Mouse (Mus musculus) left cerebral cortex, adult 18-20 months (tissue): Measurements from ENCODE around the gene Myo16. TPM values are rescaled to one million over a fixed set of nuclear protein-coding genes. Genes with fewer than 3 reads are reported as not detected.

Experiments used
- DNase-seq, 2 experiments: peaks; one replicate each; pipeline ENCODE4 v3.0.0; 2021 to 2022; ENCODE audit warnings: low spot score in 2 of 2, mixed read lengths in 1 of 2
- long read RNA-seq, 2 experiments: library from polyadenylated mRNA; stranded (forward); transcript quantifications; one replicate each; pipeline ENCODE4 v2.0.0; 2021
- total RNA-seq, 2 experiments: library from RNA; stranded (reverse); gene quantifications; 2 replicates each; pipeline ENCODE4 v1.2.3; 2021

The Myo16 gene
- total RNA-seq = 10 to 100 TPM; 29.1 to 32.4 TPM
- long read RNA-seq, experiment 1, partial matches to known transcripts = 2 of 2 reads
- long read RNA-seq, experiment 1, other reads (novel, unspliced or antisense) = 0 of 2 reads
- long read RNA-seq, experiment 2, partial matches to known transcripts = 0 of 2 reads
- long read RNA-seq, experiment 2, other reads (novel, unspliced or antisense) = 2 of 2 reads

DNA sequence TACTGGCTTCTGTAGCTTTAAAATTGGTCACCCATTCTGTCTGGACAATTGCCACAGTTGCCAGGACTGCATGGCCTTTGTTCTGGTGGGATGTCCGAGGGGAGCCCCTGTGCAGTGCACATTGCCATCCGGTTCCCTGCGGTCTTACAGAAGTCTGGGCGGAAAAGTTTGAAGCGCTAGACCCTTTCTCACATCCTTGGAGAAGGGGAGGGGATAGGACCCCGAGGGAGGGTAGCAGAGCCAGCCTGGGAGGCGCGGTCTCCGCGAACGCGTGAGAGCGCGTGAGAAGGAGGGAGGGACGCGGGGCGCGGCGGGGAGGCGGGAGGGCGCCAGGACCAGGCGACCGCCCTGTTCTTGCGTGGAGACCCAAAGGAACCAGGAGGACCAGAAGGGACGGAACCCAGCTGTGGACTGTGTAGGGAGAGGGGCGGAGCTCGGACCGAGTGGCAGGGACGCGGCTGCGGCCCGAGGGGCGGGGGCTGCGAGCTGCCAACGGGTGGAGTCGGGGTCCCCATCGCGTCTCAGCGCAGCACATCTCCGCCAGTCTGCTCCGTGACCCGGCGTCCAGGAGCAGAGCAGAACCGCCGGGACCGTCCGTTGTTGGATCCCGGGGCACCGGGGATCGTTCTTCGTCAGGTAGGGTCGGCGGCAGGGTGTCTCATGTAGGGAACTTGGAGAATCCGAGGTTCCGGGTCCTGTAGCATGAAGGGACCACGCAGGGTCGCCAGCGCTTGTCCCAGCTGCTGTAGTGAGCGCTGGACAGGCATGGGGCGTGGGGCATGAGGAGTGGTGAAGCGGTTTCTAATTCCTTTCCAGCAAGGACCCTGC lies at the start of gene Myo16:
TSS of gene Myo16 (plus strand) at position 301 of the 828 bp plus-strand sequence.
- peak; percentile 26 to 31 for DNase-seq

DNA sequence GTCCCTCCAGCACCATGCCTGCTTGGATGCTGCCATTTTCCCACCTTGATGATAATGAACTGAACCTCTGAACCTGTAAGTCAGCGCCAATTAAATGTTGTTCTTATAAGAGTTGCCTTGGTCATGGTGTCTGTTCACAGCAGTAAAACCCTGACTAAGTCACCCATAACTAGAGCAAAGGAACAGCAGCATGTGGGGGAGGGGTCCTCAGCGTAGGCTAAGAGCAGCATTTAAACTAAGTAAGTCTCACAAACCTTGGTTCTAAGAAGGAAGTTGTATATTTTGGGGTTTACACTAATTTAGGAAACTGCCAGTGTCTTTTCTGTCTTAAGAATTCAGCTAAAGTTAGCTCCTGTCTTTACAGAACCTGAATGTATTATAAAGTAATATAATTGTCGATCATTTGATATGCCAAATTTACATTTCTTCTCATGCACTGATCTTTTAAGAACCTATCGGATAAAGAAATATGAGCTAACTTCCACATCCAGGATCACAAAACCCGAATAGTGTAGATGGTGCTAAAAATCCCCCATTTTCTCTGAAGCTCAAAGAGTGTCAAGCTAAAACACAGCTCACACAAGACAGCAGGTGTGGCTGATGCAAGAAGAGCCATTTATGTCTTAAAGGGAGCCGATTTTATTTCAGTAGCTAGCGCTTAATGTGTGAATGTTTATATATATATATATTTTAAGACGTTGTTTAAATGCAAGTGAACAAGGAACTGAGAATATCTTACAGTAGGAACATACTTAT lies 45.0 kb upstream of the Myo16 start:
- DNase-seq = no peak

DNA sequence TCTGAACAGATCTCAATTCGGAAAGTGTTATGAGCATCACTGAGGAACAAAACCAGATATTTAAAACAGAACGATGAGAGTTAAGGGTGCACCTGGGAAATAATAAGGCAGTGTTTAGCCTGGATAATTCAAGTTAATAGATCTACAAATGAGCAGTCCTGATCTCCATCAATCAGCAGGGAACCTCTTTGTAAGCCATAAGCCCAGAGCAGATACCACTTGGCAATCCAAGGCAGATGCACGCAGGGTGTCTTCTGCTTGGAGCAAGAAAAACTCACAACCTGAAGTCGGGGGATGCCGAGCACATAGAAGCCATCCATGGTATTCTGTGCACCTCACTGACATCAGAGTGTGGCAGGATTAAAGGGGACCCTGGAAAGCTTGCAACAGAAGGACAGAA lies 31.0 kb upstream of the Myo16 start:
- DNase-seq = no peak

DNA sequence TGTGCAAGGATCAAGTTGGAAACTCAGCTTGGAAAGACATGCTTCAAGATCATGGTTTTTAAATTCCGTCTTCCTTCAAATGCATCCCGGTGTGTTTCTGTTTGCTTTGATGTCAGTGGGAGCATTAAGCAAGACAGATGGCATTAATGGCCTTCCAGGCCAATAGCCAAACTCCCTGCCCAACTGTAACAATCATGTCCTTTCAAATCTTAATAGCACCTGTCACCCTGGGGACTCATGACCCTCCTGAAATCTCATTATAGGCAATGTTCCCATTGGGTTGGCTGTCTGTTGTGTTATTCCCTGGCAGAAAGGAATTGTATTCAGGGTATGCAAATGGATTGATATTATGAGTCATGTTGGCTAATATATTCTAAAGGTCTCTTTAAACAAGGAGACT lies 30.3 kb upstream of the Myo16 start:
- no peak for DNase-seq

DNA sequence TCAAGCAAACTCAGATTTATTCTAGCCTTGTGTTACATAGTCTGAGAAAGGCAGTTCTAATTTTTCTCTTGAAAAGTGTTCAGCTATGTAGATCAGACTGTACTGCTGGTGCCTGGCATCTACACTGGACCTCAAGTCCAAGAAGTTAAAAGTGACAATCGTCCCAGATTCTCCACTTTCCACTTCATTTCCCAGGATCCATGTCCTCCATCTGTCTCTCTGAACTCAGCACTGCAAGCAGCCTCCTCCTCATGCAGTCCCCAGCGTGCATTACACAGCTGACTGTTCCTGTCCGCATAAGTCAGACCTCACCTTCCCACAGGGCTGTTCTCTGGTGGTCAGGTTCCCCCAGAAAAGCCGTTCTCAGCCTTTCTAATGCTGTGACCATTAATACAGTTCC lies 28.0 kb upstream of the Myo16 start:
- DNase-seq = no peak

DNA sequence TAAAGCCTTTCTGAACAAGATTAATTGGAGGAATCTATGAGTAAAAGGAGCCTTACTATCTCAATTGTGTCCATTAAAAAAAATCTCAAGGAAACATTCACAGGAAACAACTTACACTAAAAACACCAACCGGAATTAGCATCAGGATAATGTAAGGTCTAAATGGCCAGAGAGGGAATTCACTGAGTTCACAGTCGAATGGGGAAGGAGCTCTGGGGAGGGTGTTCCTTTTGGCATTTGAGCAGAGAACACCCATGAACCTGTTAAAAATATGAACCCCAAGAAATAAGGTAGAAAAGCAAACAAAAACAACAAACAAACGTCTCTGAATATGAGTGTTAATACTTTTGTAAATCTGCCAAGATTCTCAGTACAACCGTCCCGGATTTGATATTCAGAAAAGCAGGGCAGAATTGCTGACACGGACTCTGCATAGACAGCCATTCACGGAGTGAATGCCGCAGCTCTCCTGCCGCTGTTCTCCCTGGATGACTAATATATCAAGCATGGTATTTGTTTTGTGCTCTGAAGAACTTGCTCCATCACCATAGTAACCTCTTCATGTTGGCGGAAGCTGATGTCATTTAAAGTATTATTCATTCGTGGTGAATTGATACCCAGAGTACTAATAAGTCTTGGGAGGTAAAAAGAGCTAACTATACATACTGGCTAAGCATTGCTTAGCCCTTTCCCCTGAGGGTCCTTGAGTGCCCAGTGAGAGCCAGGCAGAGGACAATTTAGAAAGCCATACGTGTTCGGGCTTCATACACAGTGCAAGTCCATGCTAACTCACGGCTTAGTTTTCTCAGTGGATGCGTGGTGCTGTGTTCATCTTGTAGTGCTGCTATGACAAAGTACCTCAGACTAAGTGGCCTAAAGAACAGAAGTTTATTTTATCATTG lies 22.9 kb upstream of the Myo16 start:
- no peak for DNase-seq

DNA sequence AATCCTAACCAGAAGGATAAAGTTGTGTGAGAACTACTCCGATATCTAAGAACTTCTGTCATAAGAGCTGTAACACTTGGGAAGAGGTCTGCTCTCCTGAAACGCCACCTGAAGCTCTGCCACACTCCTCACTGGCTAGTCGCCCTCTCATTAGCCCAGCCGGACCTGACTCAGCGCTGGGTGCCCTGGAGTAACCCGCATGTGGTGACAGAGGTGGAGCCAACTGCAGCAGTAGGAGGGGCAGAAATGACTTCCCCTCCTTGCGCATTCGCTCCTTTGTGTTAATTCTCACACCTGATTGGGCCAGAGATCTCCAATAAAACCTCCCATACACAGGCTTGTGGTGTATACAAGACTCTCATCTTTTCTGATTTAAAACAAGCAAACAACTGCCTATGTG lies 14.2 kb upstream of the Myo16 start:
- no peak for DNase-seq

DNA sequence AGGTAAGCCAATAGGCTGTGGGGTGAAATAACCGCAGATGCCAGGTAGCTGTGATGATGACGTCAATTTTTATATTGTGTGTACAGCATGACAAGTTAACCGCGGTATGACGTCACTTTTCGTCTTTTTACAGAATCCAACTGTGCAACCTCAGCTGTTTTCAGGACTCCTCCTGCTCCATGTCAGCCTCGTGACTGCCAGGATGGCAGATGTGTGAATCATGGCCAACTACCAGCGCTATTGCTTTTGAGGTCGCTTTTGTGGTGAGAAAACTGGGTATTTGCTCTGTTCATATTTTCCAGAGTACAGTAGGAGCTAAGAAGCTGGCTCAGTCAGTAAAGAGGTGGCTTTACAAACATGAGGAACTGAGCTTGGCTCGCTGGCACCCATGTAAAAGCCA lies 9.8 kb upstream of the Myo16 start:
- no peak for DNase-seq

DNA sequence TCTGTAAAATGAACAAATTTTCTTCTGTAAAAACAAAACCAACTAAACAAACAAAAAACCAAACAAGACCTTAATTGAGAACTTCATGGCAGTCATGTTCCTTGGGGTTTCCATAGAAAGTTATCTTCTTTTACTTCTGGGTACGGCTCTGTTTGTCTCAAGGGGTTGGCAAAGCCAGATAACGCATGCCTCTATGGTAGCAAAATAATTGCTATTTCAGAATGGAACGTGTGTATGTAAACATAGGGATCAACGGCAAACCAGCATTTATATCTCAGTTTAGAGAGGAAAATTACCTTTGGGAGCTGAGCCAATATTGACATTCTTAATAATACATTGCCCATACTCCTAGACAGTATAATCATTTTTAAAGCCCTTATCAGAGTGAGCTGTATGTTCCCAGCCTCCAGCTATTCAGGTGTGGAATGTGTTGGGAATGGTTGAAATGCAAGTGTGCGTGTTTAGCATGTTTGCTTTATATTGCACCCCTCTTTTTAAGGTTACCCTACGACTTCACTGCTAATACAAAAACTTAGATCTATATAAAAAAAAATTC lies 1.9 kb upstream of the Myo16 start:
- DNase-seq = no peak

DNA sequence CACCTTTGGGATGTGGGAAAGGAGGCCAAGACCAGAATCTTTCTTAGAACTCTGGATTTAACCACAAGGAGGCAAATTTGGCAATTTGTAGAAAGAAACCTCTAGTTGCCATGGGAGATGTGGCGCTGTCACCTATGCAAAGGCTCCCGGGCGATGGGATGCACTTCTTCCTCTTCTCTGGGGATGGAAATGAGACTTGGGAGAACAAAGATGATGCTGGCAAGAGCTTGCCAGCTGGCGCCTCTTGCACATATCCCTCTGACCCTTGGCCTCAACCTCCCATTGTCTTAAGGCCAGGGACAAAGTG lies 681 bp downstream of the Myo16 start:
- no peak for DNase-seq

DNA sequence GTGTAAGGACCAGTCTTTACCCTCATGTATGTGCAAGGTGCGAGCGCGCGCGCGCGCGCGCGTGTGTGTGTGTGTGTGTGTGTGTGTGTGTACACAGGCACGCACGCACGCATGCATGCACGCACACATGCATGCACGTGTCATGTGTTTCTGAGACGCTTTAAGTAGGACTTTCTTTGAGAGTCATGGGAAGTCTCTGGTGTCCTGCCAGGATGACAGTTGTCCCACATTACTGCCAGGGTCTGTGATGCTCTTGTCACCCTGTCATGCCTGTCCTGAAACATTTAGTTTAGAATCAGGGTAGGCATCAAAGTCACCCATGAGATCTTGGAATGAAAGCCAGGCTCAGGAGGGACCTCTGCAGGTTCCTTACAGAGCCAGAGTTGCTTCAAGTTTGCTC lies 1.4 kb downstream of the Myo16 start:
- DNase-seq = no peak

DNA sequence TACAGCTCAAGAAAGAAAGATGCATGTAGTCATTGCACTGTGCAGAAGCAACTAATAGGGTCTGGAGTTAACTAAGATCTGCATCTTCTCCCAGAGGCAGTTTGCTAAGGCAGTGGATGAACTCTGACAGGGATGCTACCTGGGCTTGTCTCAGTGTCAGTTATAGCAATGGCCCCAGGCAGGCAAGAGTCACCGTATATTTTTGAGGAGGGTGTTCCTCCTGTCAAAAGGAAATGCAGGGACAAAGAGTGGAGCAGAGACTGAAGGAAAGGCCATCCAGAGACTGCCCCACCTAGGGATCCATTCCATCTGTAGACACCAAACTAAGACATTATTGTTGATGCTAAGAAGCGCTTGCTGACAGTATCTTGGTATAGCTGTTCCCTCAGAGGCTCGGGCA lies 7.4 kb downstream of the Myo16 start:
- DNase-seq = no peak

DNA sequence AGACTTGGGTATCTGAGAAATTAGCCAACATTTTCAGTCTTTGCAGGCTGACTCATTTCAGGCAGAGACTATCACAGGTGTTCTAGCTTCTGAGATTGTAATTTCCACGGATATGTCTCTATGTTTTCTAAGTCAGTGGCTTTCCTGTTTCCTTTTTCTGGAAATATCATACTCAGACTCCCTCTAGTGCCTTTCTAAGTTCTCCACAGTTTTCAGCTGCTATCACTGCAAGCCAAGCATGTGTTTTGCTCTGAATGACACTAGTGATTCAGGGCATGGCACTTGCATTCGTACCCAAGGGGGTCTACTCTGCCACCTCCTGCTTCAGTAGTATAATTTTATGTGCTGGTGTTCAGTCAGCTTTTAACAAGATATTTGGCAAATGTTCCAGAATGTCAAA lies 11.2 kb downstream of the Myo16 start:
- DNase-seq = no peak

DNA sequence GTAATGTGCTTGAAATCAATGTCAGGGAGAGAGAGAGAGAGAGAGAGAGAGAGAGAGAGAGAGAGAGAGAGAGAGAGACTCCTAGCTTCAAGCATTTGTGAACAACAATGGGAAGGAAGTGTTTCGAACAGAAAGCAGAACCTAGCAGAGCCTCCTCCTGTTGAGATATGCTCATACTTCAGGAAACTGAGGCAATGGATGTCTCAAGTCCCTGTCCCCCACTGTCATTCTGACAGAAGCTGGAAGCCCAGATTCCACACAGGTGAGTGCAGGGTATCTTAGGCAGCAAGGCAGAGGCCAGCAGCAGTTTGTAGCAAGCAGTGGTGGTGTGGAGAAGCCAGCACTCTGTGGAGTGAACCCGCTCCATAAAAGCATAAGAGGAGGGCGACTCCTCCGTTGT lies 14.6 kb downstream of the Myo16 start:
- no peak for DNase-seq

DNA sequence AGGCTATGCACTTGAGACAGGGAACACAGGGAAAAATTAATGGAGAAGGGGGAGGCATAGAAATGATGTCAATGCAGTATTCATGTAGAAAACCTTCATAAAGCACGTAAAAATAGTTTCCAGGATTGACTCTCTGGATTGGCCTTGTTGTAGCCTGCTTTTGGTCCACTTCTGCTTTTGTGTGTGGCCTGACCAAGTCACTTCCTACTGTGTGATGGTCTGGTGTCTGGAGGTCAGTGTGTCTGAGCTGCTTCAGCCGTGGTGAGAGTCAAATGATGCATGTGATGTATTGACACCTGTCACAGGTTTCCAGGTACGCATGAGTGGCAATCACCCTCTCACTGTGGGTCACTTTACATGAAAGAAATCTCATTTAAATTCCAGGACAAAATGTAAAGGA lies 16.2 kb downstream of the Myo16 start:
- no peak for DNase-seq

DNA sequence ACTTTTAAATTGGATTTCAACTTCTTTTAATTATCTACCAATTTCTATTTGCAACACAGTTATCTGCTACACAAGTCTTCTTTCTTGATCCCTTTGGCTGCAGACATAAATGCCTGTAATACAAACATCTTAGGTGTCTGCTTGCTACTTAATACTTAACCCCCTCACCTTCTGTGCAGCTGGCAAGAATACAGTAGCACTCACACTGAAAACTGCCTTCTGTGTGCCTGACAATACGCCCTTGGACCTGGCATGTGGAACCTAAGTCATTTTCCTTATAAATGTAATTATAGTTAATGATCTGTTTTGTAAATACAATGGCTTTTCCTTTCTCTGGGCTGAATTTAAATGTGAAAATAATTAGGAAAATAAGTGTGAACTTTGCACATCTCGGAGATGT lies 17.6 kb downstream of the Myo16 start:
- DNase-seq = no peak

DNA sequence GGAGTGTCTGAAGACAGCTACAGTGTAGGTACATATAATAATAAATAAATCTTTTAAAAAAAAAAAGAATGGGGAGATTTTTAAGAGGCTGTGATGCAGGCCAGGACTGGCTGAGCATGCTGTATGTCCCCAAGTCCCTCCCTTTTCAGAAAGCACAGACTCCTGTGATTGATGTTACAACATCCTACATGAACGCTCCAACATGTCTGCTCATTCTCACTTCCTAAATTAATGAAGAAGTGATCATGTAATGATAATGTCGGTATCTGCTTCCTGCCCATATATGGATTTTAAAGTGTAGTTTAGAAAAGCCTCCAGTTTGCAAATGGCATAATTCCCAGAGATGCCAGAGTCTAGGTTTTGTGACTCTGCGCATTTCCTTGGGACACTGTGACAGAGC lies 18.6 kb downstream of the Myo16 start:
- no peak for DNase-seq

DNA sequence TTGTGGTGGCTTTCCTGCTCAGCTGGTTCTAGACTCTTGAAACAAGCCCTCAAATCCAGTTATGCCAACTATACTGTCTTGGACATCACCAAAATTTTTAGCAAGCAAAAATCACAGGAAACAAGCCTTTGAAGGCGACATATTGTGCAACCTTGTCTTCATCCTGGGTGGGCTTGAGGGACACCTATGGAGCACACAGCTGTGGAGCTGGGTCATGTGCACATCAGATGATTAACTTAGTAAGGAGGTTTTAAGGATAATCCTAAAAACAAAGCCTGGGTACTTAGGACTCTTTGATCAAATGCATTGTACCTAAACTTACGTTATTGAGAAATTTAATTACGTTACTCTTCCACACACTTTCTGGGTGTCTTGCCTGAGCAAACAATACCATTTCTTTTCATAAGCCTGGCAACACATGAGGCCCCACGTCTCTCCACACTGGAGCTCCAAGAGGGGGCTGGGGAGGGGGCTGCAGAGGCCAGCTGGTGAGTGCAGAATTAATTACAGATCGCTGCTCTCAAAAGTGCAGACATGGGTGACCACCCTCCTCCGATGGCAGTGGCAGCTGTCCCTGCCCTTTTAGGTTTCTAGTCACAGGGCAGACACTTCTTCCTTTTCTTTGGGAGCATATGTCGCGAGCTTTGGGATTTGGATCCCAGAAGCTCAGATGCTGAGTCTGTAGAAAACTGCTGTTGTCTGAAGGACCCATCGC lies 19.5 kb downstream of the Myo16 start:
- no peak for DNase-seq

DNA sequence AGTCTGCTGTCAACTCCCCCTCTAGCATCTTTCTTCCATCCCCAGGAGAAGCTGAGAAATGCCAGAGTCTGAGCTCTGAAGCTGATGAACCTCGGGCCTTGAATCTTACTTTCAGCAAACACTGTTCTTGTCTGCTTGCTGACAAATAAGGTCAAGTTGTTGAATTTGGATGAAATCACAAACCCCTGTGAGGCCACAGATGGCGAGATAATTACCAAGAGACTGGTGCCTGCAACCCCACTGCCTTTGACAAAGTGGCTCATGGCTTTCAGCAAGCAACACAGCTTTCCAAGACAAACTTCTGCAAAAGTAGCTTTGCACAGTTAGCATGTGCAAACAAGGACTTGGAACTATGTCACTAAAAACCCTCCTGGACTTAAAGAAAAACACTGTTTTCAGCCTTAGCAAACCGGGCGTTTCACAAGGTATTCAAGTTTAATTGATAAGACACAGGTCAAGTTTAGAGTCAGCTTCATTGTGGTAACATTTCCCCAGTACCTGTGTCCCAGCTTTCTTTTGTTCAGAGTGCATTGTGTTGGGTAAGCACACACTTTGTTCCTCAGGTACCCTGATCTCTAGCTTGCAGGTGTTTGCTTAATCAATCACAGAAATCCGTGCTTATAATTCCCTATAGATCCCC lies 20.6 kb downstream of the Myo16 start:
- no peak for DNase-seq
